Mouse (Mus musculus): Measurements from ENCODE around the gene BC048671. TPM values are rescaled to one million over a fixed set of nuclear protein-coding genes. Genes with fewer than 3 reads are reported as not detected.

The BC048671 gene
- total RNA-seq (2023), result not detected

DNA sequence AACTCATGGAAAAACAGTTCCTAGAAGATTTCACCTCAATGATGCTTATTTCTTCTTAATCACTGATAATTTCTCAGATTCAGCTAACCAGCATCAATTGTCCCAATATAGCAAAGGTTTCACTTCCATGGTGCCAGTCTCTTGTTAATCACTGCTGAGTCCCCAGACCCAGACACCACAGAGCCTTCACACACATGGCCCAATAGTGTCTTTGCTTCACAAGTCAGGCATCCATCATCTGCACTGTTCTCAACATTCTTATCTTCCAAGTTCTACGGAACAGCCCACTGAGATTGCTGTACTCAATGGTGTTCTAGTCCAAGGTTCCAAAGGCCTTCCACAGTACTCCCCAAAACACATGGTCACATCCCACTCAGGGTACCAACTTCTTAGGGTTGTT, at the start of gene BC048671:
Gene BC048671, plus strand, starts transcription at position 301 of the 400 bp plus-strand sequence.

DNA sequence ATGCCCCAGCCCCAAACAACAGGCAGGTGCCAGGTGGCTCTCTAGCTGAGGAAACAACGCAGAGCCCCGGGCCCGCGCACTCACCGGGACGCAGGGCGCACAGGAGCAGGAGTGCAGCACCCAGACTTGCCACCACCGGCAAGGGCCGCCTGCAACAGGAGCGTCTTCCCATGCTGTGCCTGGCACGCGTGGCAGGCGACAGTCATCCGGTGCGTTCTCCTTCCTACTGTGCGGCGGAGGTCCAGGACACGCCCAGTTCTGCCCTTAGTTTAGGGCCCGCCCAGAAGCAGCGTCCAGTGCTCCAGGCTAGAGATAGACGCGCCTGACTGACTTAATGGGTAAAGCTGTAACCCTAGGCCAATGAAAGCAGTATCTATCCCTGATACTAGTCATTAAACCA, 24.0 kb downstream of the BC048671 start, which contains the start of gene Chst13:
Gene Chst13, minus strand, starts transcription at position 195 of the 400 bp plus-strand sequence.

DNA sequence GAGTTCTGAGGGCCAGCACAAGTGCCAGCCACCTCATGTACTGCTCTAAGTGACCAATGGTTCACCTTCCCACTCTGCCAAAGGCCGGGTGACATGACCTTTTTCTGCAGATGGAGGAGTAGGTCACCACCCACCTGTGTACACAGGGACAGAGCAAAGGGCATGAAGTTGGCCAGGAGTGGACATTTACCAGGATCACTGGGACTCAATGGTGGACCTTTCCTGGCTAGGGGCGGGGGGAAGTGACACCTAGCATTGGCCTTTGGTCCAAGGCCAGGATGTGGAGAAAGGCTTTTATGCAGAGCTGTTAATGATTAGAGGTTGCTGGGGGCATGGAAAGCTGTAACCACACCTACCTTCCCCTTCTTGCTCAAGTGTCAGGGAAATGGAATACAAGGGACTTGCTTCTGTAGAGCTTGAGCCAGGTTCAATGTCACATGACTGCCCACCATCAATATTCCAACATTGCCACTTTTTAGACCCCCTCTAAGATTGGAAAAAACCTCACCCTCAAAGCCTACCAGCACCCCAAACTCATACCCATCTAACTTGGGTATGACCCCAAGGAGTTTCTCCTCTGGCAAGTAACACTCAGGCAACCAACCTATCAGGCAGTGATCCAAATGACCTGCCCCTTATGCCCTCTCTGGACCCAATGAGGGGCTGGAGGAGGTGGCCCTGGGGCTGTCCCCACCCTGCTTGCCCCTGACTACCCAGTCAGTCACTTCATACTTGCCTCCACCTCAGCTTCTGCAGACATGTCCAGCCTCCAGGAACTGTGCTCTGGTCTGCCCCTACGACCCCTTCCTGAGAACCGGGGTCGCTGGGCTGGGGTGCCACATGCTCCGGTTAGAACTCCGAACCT, 31.8 kb downstream of the BC048671 start, which contains the start of gene Uroc1:
Gene Uroc1, plus strand, starts transcription at position 724 of the 865 bp plus-strand sequence.

Other genes with a start within 250 kb of the BC048671 start
- gene Vmn1r49, start 222.7 kb upstream of the BC048671 start, total RNA-seq (2023), result not detected
- gene Vmn1r50, start 199.8 kb upstream of the BC048671 start, total RNA-seq (2023), result not detected
- not detected for gene Vmn1r51, start 178.6 kb upstream of the BC048671 start, total RNA-seq (2023)
- not detected for gene Vmn1r52, start 126.4 kb upstream of the BC048671 start, total RNA-seq (2023)
- not detected for gene V1ra8, start 98.4 kb upstream of the BC048671 start, total RNA-seq (2023)
- gene Vmn1r53, start 76.8 kb upstream of the BC048671 start, total RNA-seq (2023), result not detected
- gene Vmn1r54, start 54.9 kb upstream of the BC048671 start, total RNA-seq (2023), result not detected
- gene Chst13, start 24.0 kb downstream of the BC048671 start, total RNA-seq (2023), result not detected
- not detected for gene Uroc1, start 32.1 kb downstream of the BC048671 start, total RNA-seq (2023)
- gene Zxdc, start 68.3 kb downstream of the BC048671 start, total RNA-seq (2023), result 32.3 TPM
- gene Cfap100, start 127.6 kb downstream of the BC048671 start, total RNA-seq (2023), result not detected
- gene Klf15, start 161.4 kb downstream of the BC048671 start, total RNA-seq (2023), result not detected
- gene Aldh1l1, start 185.2 kb downstream of the BC048671 start, total RNA-seq (2023), result not detected